Mouse (Mus musculus) adrenal gland, postnatal 10 days (tissue): Measurements from ENCODE around the gene Tnfaip2. TPM values are rescaled to one million over a fixed set of nuclear protein-coding genes. Genes with fewer than 3 reads are reported as not detected.

Source experiments
- DNase-seq: peaks from one replicate; pipeline ENCODE4 v3.0.0; 2021; ENCODE audit warnings: mixed read lengths
- long read RNA-seq, 2 experiments: library from polyadenylated mRNA; stranded (forward); transcript quantifications; one replicate each; pipeline ENCODE4 v2.0.0; 2021
- total RNA-seq, 2 experiments: library from RNA; stranded (reverse); gene quantifications; 2 replicates each; pipeline ENCODE4 v1.2.3; 2021

Gene Tnfaip2
- total RNA-seq = 10 to 100 TPM; 15.0 to 18.5 TPM
- long read RNA-seq, experiment 1, partial matches to known transcripts = 3 of 5 reads
- long read RNA-seq, experiment 1, other reads (novel, unspliced or antisense) = 1 of 5 reads
- long read RNA-seq, experiment 2, partial matches to known transcripts = 1 of 7 reads
- long read RNA-seq, experiment 2, other reads (novel, unspliced or antisense) = 1 of 7 reads

DNA sequence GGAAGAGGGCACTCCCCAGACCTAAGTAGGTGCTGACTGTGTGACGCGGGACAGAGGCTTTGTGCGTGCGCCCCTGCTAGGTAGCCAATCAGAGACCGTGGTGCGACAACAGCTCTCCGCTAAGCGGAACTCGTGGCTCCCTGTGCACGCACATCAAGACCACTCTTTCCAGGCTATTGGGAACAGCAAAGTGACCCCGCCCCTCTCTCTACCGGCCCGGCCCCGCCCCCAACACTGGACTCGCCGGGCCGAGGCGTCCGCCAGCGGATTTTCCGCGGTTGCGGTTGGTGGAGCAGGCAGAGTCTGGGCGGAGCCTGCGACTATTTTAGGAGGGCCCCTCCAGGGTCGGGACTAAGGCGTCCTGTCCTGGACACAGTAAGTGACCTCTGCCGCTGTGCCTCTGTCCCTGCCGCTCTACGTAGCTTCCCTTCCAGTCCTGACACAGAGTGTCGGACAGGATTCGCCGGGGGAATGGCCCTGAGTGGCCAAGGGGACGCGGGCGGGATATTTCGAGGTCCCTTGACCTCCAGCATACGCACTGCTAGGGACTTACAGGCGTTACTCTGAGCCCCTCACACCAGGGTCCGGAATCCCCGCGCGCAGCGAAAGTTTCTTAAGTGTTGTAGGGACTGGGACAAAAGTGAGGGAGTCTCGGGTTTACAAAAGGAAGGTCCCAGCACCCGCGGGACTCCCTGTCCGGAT is at the start of gene Tnfaip2:
Gene Tnfaip2, plus strand, starts transcription at position 161 of the 702 bp plus-strand sequence.
- DNase-seq = peak; percentile 88

- no peak for DNase-seq
These were observed 48.3 kb upstream of the Tnfaip2 start for GRCm38 (mm10) chr12:111394008-111394407.

GRCm38 (mm10) chr12:111396997-111397396 is 45.3 kb upstream of the Tnfaip2 start:
- DNase-seq = peak; percentile 48

DNA sequence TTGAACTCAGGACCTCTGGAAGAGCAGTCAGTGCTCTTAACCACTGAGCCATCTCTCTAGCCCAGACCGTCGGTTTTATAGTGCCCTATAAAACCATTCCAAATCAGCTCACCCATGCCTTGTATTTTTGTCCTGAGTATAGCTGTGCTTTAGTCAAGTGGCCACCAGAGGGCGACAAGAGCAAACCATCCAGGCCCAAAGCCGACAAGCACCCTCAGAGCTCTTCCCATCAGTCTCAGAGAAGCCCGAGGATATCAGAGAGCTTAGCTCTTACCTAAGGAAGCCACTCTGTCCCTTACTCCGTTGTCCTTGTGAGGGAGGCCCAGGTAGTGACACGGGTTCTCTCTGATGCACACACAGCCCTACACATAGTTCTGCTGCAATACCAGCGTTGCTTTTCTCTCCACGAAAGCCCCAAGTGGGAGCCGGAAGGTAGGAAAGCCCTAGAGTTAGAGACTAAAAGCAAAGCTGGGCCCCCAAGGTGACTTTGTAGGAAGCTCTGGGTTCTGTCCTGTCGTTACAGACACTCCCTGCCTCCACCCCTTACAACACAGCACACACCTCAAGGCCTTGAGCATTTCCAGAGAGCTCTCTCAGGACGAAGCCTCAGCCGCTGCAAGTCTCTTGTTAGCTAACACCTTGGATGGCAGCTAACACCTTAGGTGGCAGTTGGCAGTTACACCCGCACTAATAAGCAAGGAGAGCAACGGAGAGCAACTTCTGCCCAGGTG is 40.6 kb upstream of the Tnfaip2 start:
- DNase-seq = peak; percentile 84

DNA sequence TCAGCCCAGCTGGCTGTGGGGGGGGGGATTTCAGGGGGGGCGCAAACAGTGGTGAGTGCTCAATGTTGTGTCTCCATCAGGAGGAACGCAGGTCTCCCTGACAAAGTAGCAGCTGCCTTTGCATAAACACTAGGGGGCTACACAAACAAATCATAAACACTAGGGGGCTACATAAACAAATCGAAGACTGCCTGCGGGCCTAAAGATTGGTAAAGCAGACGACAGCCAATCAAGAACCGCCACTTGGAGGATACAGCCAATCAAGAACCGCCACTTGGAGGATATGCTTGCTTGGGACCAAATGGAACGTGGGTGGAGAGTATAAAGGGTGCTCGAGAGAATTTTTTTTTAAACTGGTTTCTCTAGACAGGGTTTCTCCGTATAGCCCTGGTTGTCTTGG is 37.4 kb upstream of the Tnfaip2 start:
- DNase-seq = no peak

- no peak for DNase-seq
These were observed 35.6 kb upstream of the Tnfaip2 start, which contains the start of gene Lbhd2 for GRCm38 (mm10) chr12:111406622-111407021. Lbhd2 (plus strand) TSS chr12:111406809.

DNA sequence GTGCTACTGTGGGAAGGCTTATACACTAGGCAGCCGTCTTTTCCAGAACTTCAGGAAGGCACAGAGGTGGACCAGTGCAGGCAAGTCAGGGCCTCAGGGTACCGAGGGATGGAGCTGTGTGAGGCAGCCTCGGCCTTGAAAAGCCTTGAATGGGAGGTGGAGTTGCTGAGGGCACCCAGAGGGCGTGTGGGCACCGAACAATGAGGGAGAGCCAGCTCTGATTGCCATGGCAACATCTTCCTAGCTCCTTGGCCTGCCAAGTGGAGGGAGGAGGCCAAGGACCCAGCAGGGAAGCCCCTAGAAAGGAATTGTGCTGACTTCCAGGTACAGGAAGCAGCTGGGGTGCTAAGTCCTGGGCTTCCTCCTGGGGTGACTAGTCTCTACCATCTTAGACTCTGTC is 32.7 kb upstream of the Tnfaip2 start:
- no peak for DNase-seq

- no peak for DNase-seq
These were observed 30.5 kb upstream of the Tnfaip2 start for GRCm38 (mm10) chr12:111411631-111412355.

DNA sequence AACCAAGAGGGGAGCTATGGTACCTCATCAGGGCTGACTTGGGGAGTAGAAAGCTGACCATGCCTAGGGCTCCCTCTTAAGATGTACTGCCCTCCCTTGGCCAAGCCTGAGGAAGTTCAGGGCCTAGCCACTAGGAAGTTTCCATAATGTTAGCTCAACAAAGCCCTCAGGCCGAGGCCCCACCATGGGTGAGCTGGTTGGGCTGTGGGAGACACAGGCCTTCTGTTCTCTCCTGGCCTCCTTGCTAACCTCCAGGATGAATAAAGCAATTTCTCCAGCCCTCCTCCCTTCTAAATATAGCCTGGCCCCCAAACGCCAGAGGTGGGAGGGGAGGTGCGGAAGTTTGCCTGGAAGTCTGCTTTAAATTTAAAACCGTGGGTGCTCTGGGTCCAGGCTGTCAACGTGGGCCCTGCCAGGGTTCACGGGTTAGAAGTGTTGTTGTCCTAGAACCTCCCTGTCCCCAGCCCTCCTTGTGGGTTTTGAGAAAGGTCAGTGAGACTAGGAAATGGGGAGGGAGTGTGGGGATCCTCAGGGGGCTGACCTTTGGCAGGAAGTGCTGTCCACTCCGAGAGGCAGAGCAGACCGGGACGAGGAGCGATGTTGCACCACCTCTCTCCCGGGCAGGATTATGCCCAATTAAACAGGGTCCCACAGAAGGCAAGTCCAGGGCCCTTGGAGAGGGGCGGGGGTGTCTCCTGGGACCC is 29.5 kb upstream of the Tnfaip2 start:
- peak; percentile 46 for DNase-seq

DNA sequence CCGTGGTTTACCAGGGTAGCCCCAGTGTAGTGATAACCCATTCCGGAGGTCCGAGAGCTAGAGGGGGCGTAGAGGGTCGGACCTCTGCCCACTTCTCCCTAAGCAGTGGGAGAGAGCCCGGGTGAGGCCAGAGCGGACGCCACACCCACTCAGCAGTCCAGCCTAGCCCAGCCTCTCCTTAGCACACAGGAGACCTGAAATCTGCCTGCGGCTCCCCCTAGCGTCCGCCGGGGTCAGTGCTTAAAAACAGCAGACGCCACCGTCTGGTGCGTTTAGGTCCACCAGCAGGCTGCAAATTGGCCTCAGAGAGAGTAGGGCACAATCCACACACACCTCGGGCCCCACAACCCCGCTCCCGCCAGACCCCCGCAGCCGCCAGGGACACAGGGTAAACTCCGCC is 29.0 kb upstream of the Tnfaip2 start:
- DNase-seq = peak; percentile 95

GRCm38 (mm10) chr12:111416921-111417779 is 25.1 kb upstream of the Tnfaip2 start, which contains the start of gene Exoc3l4:
Exoc3l4 (plus strand) TSS chr12:111417017.
- no peak for DNase-seq

- no peak for DNase-seq
These were observed 22.4 kb upstream of the Tnfaip2 start for GRCm38 (mm10) chr12:111419918-111420317.

GRCm38 (mm10) chr12:111420946-111421709 is 21.1 kb upstream of the Tnfaip2 start:
- no peak for DNase-seq

GRCm38 (mm10) chr12:111422852-111423251 is 19.4 kb upstream of the Tnfaip2 start:
- no peak for DNase-seq

DNA sequence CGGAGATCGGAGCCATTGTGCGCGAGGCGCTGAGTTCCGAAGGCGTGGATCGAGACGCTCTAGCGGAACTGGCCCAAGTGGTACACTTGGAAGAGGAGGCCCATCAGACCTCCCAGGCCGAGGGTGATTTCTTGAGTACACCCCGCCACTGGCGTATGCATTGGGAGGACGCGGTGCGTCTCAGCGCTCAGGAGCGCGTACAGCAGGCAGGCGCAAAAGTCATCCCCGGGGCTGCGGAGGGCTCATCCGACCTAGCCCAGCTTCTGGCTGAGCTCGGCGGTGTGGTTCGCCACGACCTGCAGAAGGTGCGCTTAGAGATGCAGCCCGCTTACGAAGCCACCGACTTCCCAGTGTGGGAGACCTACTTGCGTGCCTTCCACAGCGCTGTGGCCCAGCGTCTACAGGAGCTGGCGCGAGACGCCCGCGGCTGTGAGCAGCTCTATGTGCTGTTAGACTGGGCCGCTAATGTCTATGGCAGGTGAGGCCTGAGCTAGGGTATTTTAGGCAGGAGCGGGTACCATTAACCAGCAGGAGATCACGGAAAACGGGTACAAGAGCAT is 18.6 kb upstream of the Tnfaip2 start:
- no peak for DNase-seq

GRCm38 (mm10) chr12:111424547-111424946 is 17.7 kb upstream of the Tnfaip2 start:
- no peak for DNase-seq

GRCm38 (mm10) chr12:111425258-111425657 is 17.0 kb upstream of the Tnfaip2 start:
- peak; percentile 93 for DNase-seq

- DNase-seq = peak; percentile 96
These were observed 16.3 kb upstream of the Tnfaip2 start for GRCm38 (mm10) chr12:111425789-111426460.
